Mouse (Mus musculus) midbrain, embryonic 14.5 days (tissue): Measurements from ENCODE around the gene Zfp987. TPM values are rescaled to one million over a fixed set of nuclear protein-coding genes. Genes with fewer than 3 reads are reported as not detected.
"Not testable (repeated sequence)": the region's sequence is repeated elsewhere in the genome, so short reads cannot be mapped to it uniquely, and the experiment has no call there.

Source experiments
- ATAC-seq: fragments of 200-750 bp; cut with Nextera tagmentation; 2 replicates; pipeline ENCODE4 v1.8.0; 2017; ENCODE audit warnings: moderate number of reproducible peaks, moderate library complexity; ENCODE audit not compliant: low FRiP score, low TSS enrichment
- DNase-seq: peaks from one replicate; pipeline ENCODE4 v3.0.0-alpha.2; 2015
- H3K27ac ChIP-seq: fragments of 300-500 bp; sonication (generic); replicated peaks from 2 replicates; pipeline ENCODE4 v1.5.1; 2014; ENCODE audit warnings: mild to moderate bottlenecking, low read depth, low read length, moderate library complexity
- H3K27me3 ChIP-seq: fragments of 300-500 bp; sonication (generic); 2 replicates; pipeline ENCODE4 v1.6.1; 2014; ENCODE audit warnings: low read length, control low read depth, mixed read lengths; ENCODE audit not compliant: control insufficient read depth, insufficient read depth
- H3K36me3 ChIP-seq: fragments of 300-500 bp; sonication (generic); 2 replicates; pipeline ENCODE4 v1.6.1; 2014; ENCODE audit warnings: low read length, control low read depth; ENCODE audit not compliant: control insufficient read depth, insufficient read depth
- H3K4me1 ChIP-seq: fragments of 300-500 bp; sonication (generic); 2 replicates; pipeline ENCODE4 v1.6.1; 2014; ENCODE audit warnings: mild to moderate bottlenecking, antibody characterized with exemption, low read length, control low read depth; ENCODE audit not compliant: control insufficient read depth, insufficient read depth
- H3K4me2 ChIP-seq: fragments of 300-500 bp; sonication (generic); 2 replicates; pipeline ENCODE4 v1.6.1; 2014; ENCODE audit warnings: mild to moderate bottlenecking, low read length, moderate library complexity
- H3K4me3 ChIP-seq: fragments of 300-500 bp; sonication (generic); replicated peaks from 2 replicates; pipeline ENCODE4 v1.5.1; 2014; ENCODE audit warnings: low read depth, low read length
- H3K9ac ChIP-seq: fragments of 300-500 bp; sonication (generic); replicated peaks from 2 replicates; pipeline ENCODE4 v1.6.1; 2014; ENCODE audit warnings: mild to moderate bottlenecking, low read length, moderate library complexity
- H3K9me3 ChIP-seq: fragments of 300-500 bp; sonication (generic); 2 replicates; pipeline ENCODE4 v1.6.1; 2016; ENCODE audit warnings: low read length, control low read depth, mixed read lengths; ENCODE audit not compliant: control insufficient read depth
- WGBS: fragments of 180-500 bp; shearing (Covaris S2); extraction: QIAGEN DNeasy Blood & Tissue Kit; methylation state at CpG from one replicate; pipeline ENCODE4 v1.1.7; 2014; 5-methylcytosine and 5-hydroxymethylcytosine counted together
- polyA plus RNA-seq: library from polyadenylated mRNA; unstranded; fragments of >200 nt; fragmentation: Nextera tagmentation; extraction: Ambion mirVana; gene quantifications from 2 replicates; pipeline ENCODE4 v1.2.1, GENCODE M21; 2014

The Zfp987 gene
- polyA plus RNA-seq, 1 experiment from 2014 or later = not detected

- not testable (repeated sequence) for H3K9ac ChIP-seq, H3K4me2 ChIP-seq, H3K27ac ChIP-seq, H3K36me3 ChIP-seq, DNase-seq, H3K27me3 ChIP-seq, ATAC-seq, H3K4me1 ChIP-seq, H3K4me3 ChIP-seq
- WGBS = 76% methylated on average over 6 of the region's 6 CpGs
- H3K9me3 ChIP-seq = peaks cover 35% of the 10 kb centered on the region
Observed at GRCm38 (mm10) chr4:146063001-146063400, 34.1 kb upstream of the Zfp987 start.

GRCm38 (mm10) chr4:146063621-146064020 is 33.5 kb upstream of the Zfp987 start:
- not testable (repeated sequence) for H3K27ac ChIP-seq, H3K4me2 ChIP-seq, H3K36me3 ChIP-seq, H3K9ac ChIP-seq, ATAC-seq, DNase-seq, H3K4me1 ChIP-seq, H3K27me3 ChIP-seq, H3K4me3 ChIP-seq
- 91% methylated on average over 15 of the region's 15 CpGs for WGBS
- H3K9me3 ChIP-seq = peaks cover 31% of the 10 kb centered on the region

- H3K9me3 ChIP-seq = peaks cover 24% of the 10 kb centered on the region
- H3K4me3 ChIP-seq, H3K9ac ChIP-seq, H3K27ac ChIP-seq, H3K36me3 ChIP-seq, H3K4me2 ChIP-seq, H3K27me3 ChIP-seq, ATAC-seq, H3K4me1 ChIP-seq, DNase-seq: not testable (repeated sequence)
- 71% methylated on average over 4 of the region's 5 CpGs for WGBS
Observed at GRCm38 (mm10) chr4:146064807-146065206, 32.3 kb upstream of the Zfp987 start.

- not testable (repeated sequence) for H3K27me3 ChIP-seq, DNase-seq, H3K27ac ChIP-seq, H3K9ac ChIP-seq, H3K4me2 ChIP-seq, H3K4me3 ChIP-seq, H3K4me1 ChIP-seq, H3K36me3 ChIP-seq
- peaks cover 19% of the 10 kb centered on the region for H3K9me3 ChIP-seq
- 41% methylated on average over 44 of the region's 45 CpGs for WGBS
- peak; percentile 53; the same call in 1 of the 2 replicates for ATAC-seq
Observed at GRCm38 (mm10) chr4:146066932-146067580, 30.0 kb upstream of the Zfp987 start.

- not testable (repeated sequence) for DNase-seq
Observed at GRCm38 (mm10) chr4:146067594-146067993, 29.5 kb upstream of the Zfp987 start.

DNA sequence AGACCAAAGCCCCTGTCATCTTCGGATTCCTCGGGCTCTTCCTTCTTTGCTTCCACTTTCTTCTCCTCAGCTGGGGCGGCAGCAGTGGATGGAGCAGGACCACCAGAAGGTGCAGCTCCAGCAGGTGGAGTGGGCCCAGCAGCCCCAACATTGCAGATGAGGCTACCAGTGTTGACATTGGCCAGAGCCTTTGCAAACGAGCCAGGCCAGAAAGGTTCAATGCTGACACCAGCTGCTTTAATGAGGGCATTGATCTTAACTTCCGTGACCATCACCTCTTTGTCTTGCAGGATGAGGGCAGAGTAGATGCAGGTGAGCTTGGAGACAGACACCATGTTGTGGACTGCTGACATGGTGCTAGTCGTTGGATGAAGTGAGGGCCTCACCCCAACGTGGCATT is 23.8 kb upstream of the Zfp987 start:
- H3K4me1 ChIP-seq, H3K4me3 ChIP-seq, H3K9ac ChIP-seq, DNase-seq, ATAC-seq, H3K4me2 ChIP-seq, H3K36me3 ChIP-seq, H3K27me3 ChIP-seq, H3K9me3 ChIP-seq, H3K27ac ChIP-seq: not testable (repeated sequence)
- WGBS = 82% methylated on average over 5 of the region's 7 CpGs

More at GRCm38 (mm10) chr4:146067594-146067993, 29.5 kb upstream of the Zfp987 start:
- 21% methylated on average over 55 of the region's 55 CpGs for WGBS
- H3K4me2 ChIP-seq, H3K27me3 ChIP-seq, H3K27ac ChIP-seq, H3K4me3 ChIP-seq, H3K4me1 ChIP-seq, H3K36me3 ChIP-seq, H3K9ac ChIP-seq, ATAC-seq: not testable (repeated sequence)
- peaks cover 19% of the 10 kb centered on the region for H3K9me3 ChIP-seq

- not testable (repeated sequence) for H3K9ac ChIP-seq, H3K4me3 ChIP-seq, H3K4me1 ChIP-seq, H3K27ac ChIP-seq, H3K4me2 ChIP-seq, H3K27me3 ChIP-seq, H3K9me3 ChIP-seq, H3K36me3 ChIP-seq, ATAC-seq, DNase-seq
- WGBS = 46% methylated on average over 3 of the region's 3 CpGs
Observed at GRCm38 (mm10) chr4:146101448-146101847, 4.3 kb downstream of the Zfp987 start.

- ATAC-seq, H3K4me3 ChIP-seq, H3K9me3 ChIP-seq, H3K4me1 ChIP-seq, H3K4me2 ChIP-seq, H3K36me3 ChIP-seq, H3K27ac ChIP-seq, H3K27me3 ChIP-seq, H3K9ac ChIP-seq, DNase-seq: not testable (repeated sequence)
- no CpG with 5 or more reads among the region's 6 CpGs for WGBS
Observed at GRCm38 (mm10) chr4:146156524-146156923, 59.4 kb downstream of the Zfp987 start, which contains the start of gene Zfp600. Gene Zfp600 (plus strand): TSS chr4:146156824.

GRCm38 (mm10) chr4:146162893-146163292 is 65.8 kb downstream of the Zfp987 start:
- not testable (repeated sequence) for DNase-seq, H3K36me3 ChIP-seq, H3K4me3 ChIP-seq, H3K9me3 ChIP-seq, H3K4me2 ChIP-seq, H3K27me3 ChIP-seq, ATAC-seq, H3K4me1 ChIP-seq, H3K9ac ChIP-seq, H3K27ac ChIP-seq
- WGBS = 94% methylated on average over 2 of the region's 4 CpGs
